Mouse (Mus musculus) liver, embryonic 12.5 days (tissue): ENCODE measurements around the gene Eif4a3. TPM values are rescaled to one million over a fixed set of nuclear protein-coding genes. Genes with fewer than 3 reads are reported as not detected.

Source experiments
- polyA plus RNA-seq: library from polyadenylated mRNA; unstranded; fragments of >200 nt; fragmentation: Nextera tagmentation; extraction: Ambion mirVana; gene quantifications from 2 replicates; pipeline ENCODE4 v1.2.1, GENCODE M21; 2016

Eif4a3 gene
- polyA plus RNA-seq, 1 experiment from 2014 or later = 262 TPM

Other genes with a start within 250 kb of the Eif4a3 start
- 3.2 and 3.3 TPM in 2 replicates for gene Cbx4, start 213.9 kb downstream of the Eif4a3 start, polyA plus RNA-seq
- gene Tbc1d16, start 71.6 kb downstream of the Eif4a3 start, polyA plus RNA-seq = 1.8 and 2.0 TPM in 2 replicates
- gene Ccdc40, start 71.5 kb downstream of the Eif4a3 start, polyA plus RNA-seq = 1.8 and 2.4 TPM in 2 replicates
- 26.4 and 27.3 TPM in 2 replicates for gene Gaa, start 32.2 kb downstream of the Eif4a3 start, polyA plus RNA-seq
- gene Card14, start 7.7 kb upstream of the Eif4a3 start, polyA plus RNA-seq = 0.23 and 0.26 TPM in 2 replicates
- 3.0 and 3.3 TPM in 2 replicates for gene Sgsh, start 55.4 kb upstream of the Eif4a3 start, polyA plus RNA-seq
- 2.6 and 2.9 TPM in 2 replicates for gene Slc26a11, start 55.5 kb upstream of the Eif4a3 start, polyA plus RNA-seq
- 4.0 and 4.6 TPM in 2 replicates for gene Rnf213, start 93.0 kb upstream of the Eif4a3 start, polyA plus RNA-seq
- 7.9 and 10.5 TPM in 2 replicates for gene Endov, start 191.3 kb upstream of the Eif4a3 start, polyA plus RNA-seq
- 0.04 and 0.06 TPM in 2 replicates for gene Nptx1, start 247.7 kb upstream of the Eif4a3 start, polyA plus RNA-seq